Mouse (Mus musculus): ENCODE measurements at regions not wholly inside any gene's neighbourhood (a gene's known extent, or its start where the extent isn't known, plus 50 kb on each side); places are given as distances from the start of the nearest gene placed in this dataset.

DNA sequence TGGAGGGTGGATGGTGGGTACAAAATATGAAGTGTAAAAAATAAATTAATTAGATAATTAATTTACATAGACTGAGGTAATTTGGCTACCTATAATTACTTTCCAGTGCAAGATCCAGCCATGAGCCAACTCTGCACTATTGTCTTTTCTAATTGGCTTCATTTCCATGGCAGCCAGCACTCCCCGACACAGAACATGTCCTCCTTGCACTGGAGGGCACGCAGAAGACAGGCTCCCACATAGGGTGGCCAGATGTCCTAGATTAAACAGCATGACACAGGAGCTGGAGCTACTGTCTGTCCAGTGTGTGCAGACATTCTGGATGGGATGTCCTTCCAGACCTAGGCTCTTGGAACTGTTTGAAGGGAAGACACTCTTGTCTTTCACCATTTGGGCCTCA, 278.0 kb downstream of the Inhba start:
- TF ChIP-seq CTCF (IDR thresholded peaks at IDR 0.05; ENCODE audit: insufficient read depth, low read length) (no peak), POLR2A (IDR thresholded peaks at IDR 0.05; ENCODE audit: borderline replicate concordance, extremely low read depth, low read depth, low read length) (no peak)

All from lung, adult 2 months (tissue).